Mouse (Mus musculus) neural tube, embryonic 12.5 days (tissue): Measurements from ENCODE around the gene Med19. TPM values are rescaled to one million over a fixed set of nuclear protein-coding genes. Genes with fewer than 3 reads are reported as not detected.

Experiments used
- polyA plus RNA-seq: library from polyadenylated mRNA; unstranded; fragments of >200 nt; fragmentation: Nextera tagmentation; extraction: Ambion mirVana; gene quantifications from 2 replicates; pipeline ENCODE4 v1.2.1, GENCODE M21; 2016

The Med19 gene
- polyA plus RNA-seq, 1 experiment from 2014 or later = 50.5 TPM

Other genes starting within 250 kb of the Med19 start
- 23.0 and 24.2 TPM in 2 replicates for gene Tfpi, start 201.6 kb upstream of the Med19 start, polyA plus RNA-seq
- gene Ctnnd1, start 27.6 kb upstream of the Med19 start, polyA plus RNA-seq = 44.3 and 50.4 TPM in 2 replicates
- gene Btbd18, start 19.3 kb upstream of the Med19 start, polyA plus RNA-seq = 0.27 and 0.43 TPM in 2 replicates
- gene Selenoh, start 7.6 kb upstream of the Med19 start, polyA plus RNA-seq = 306 and 312 TPM in 2 replicates
- not detected in 2 replicates for gene Gm28635, start 361 bp upstream of the Med19 start, polyA plus RNA-seq
- gene Tmx2, start 738 bp downstream of the Med19 start, polyA plus RNA-seq = 196 and 197 TPM in 2 replicates
- 24.3 and 27.1 TPM in 2 replicates for gene Zdhhc5, start 36.8 kb downstream of the Med19 start, polyA plus RNA-seq
- gene Clp1, start 48.9 kb downstream of the Med19 start, polyA plus RNA-seq = 36.4 and 37.1 TPM in 2 replicates
- gene Ypel4, start 55.7 kb downstream of the Med19 start, polyA plus RNA-seq = 20.5 and 21.4 TPM in 2 replicates
- gene Gm19426, start 65.3 kb downstream of the Med19 start, polyA plus RNA-seq = 7.8 and 9.0 TPM in 2 replicates
- 33.8 and 34.5 TPM in 2 replicates for gene Serping1, start 97.0 kb downstream of the Med19 start, polyA plus RNA-seq
- gene Ube2l6, start 120.4 kb downstream of the Med19 start, polyA plus RNA-seq = 22.8 and 23.2 TPM in 2 replicates
- gene Smtnl1, start 144.2 kb downstream of the Med19 start, polyA plus RNA-seq = not detected in 2 replicates
- 37.6 and 39.4 TPM in 2 replicates for gene Timm10, start 148.6 kb downstream of the Med19 start, polyA plus RNA-seq
- 8.4 and 10.2 TPM in 2 replicates for gene Slc43a1, start 160.4 kb downstream of the Med19 start, polyA plus RNA-seq
- 9.5 and 14.7 TPM in 2 replicates for gene Rtn4rl2, start 208.3 kb downstream of the Med19 start, polyA plus RNA-seq